In genomic region chr5:53242865-53243499, GRCm38 (mm10) we compare ENCODE assay signal across 25 mouse cellular contexts. TPM values are rescaled to one million over a fixed set of nuclear protein-coding genes. Genes with fewer than 3 reads are reported as not detected.
DNase-seq lines count a peak whose midpoint lies in the region; ATAC-seq and TF ChIP-seq lines count a peak whose summit lies in the region.
"Had no signal": no experiment of that assay in that cellular context is flagged by ENCODE, and none has a peak within 500 bp of the region (broad histone marks: within the 10 kb centered on the region; RNA-seq: fewer than 3 reads in every experiment).

No protein-coding gene starts in this region.

- peak; percentile 48 to 63 for DNase-seq in frontal cortex, postnatal 36 days (ENCODE audit: low spot score in 2 of 2)
- no peak for DNase-seq in frontal cortex, postnatal 10 days (ENCODE audit: low spot score in 2 of 2)
- DNase-seq in left cerebral cortex, adult 2 months (ENCODE audit: extremely low spot score in 1 of 2, low spot score in 2 of 2) = no peak
- no peak for DNase-seq in left cerebral cortex, adult 11 months (ENCODE audit: low spot score)
- DNase-seq in forebrain, postnatal 0 days = peak; percentile 68
- peak; percentile 45 for DNase-seq in right cerebral cortex, postnatal 25 days
- no peak for DNase-seq in spleen, postnatal 4 days (ENCODE audit: low spot score in 2 of 2)
- DNase-seq in kidney, adult 8-10 months = no peak
- DNase-seq: adrenal gland, adult 2 months; cerebellum, adult 18-20 months; cerebellum, postnatal 14 days; kidney, adult 11 months; kidney, postnatal 4 days; lung, postnatal 4 days; midbrain, embryonic 14.5 days; thymus, postnatal 14 days had no signal

- H3K4me2 ChIP-seq in forebrain, postnatal 0 days (ENCODE audit: low read depth) = no peak overlapping the region
- H3K4me2 ChIP-seq: embryonic facial prominence, embryonic 12.5 days; hindbrain, embryonic 13.5 days; limb, embryonic 15.5 days; lung, embryonic 15.5 days; neural tube, embryonic 12.5 days had no signal

- WGBS in forebrain, postnatal 0 days = 56% methylated on average over 7 of the region's 7 CpGs

- no peak for TF ChIP-seq CTCF in left cerebral cortex, adult 2 months (IDR thresholded peaks at IDR 0.05)
- TF ChIP-seq CTCF in forebrain, postnatal 0 days (IDR thresholded peaks at IDR 0.05; ENCODE audit: low read depth) = no peak

- no peak overlapping the region for H3K9ac ChIP-seq in forebrain, postnatal 0 days
- H3K9ac ChIP-seq: embryonic facial prominence, embryonic 12.5 days; hindbrain, embryonic 13.5 days; limb, embryonic 15.5 days; liver, embryonic 14.5 days; lung, embryonic 15.5 days; neural tube, embryonic 12.5 days had no signal

- ATAC-seq in forebrain, postnatal 0 days = peak; percentile 77

- no peak overlapping the region for H3K4me3 ChIP-seq in left cerebral cortex, adult 2 months
- no peak overlapping the region for H3K4me3 ChIP-seq in forebrain, postnatal 0 days (ENCODE audit: low read depth, low read length)
- H3K4me3 ChIP-seq: embryonic facial prominence, embryonic 12.5 days; hindbrain, embryonic 13.5 days; limb, embryonic 15.5 days; lung, embryonic 15.5 days; neural tube, embryonic 12.5 days had no signal

- H3K9me3 ChIP-seq in forebrain, postnatal 0 days (ENCODE audit: low read length) = no peaks in the 10 kb centered on the region
- H3K9me3 ChIP-seq: embryonic facial prominence, embryonic 12.5 days; hindbrain, embryonic 13.5 days; limb, embryonic 15.5 days; lung, embryonic 15.5 days; neural tube, embryonic 12.5 days had no signal

- H3K4me1 ChIP-seq in forebrain, postnatal 0 days (ENCODE audit: insufficient read depth) = no peaks in the 10 kb centered on the region
- H3K4me1 ChIP-seq: limb, embryonic 15.5 days had no signal

- H3K27ac ChIP-seq in left cerebral cortex, adult 2 months = peak overlapping the region; percentile 64
- H3K27ac ChIP-seq in forebrain, postnatal 0 days (ENCODE audit: low read depth, low read length) = peak overlapping the region; percentile 57
- H3K27ac ChIP-seq: embryonic facial prominence, embryonic 12.5 days; hindbrain, embryonic 13.5 days; limb, embryonic 15.5 days; liver, embryonic 14.5 days; lung, embryonic 15.5 days; neural tube, embryonic 12.5 days had no signal

- H3K27me3 ChIP-seq in forebrain, postnatal 0 days (ENCODE audit: insufficient read depth, low read length) = no peaks in the 10 kb centered on the region
- H3K27me3 ChIP-seq: embryonic facial prominence, embryonic 12.5 days; limb, embryonic 15.5 days; lung, embryonic 15.5 days; neural tube, embryonic 12.5 days had no signal

- intact Hi-C loops in left cerebral cortex, adult 2 months (cut with DNase I) = no loop called here

- no peaks in the 10 kb centered on the region for H3K36me3 ChIP-seq in forebrain, postnatal 0 days (ENCODE audit: insufficient read depth)
- H3K36me3 ChIP-seq: embryonic facial prominence, embryonic 12.5 days; hindbrain, embryonic 13.5 days; limb, embryonic 15.5 days; lung, embryonic 15.5 days; neural tube, embryonic 12.5 days had no signal

RNA-seq across cellular contexts. Expression of gene Smim20, which starts 23.9 kb away (rescaled TPM):
- 10 to 100 TPM; 36.4 to 39.7 TPM for total RNA-seq in left cerebral cortex, adult 2 months (2021)
- total RNA-seq in forebrain, postnatal 0 days (2014; rRNA removed) = 45.0 and 53.1 TPM in 2 replicates
- polyA plus RNA-seq in forebrain, postnatal 0 days (2015; fragmentation: Nextera tagmentation; extraction: Ambion mirVana) = 75.2 and 82.4 TPM in 2 replicates

RNA-seq across cellular contexts. Expression of gene Sel1l3, which starts 29.3 kb away (rescaled TPM):
- total RNA-seq in left cerebral cortex, adult 2 months (2021) = 10 to 100 TPM; 66.6 to 70.5 TPM
- 28.7 and 28.8 TPM in 2 replicates for total RNA-seq in forebrain, postnatal 0 days (2014; rRNA removed)
- polyA plus RNA-seq in forebrain, postnatal 0 days (2015; fragmentation: Nextera tagmentation; extraction: Ambion mirVana) = 5.7 and 6.2 TPM in 2 replicates
- total RNA-seq: megakaryocyte-erythroid progenitor cell, adult 5-6 weeks; MEL had no signal
- polyA plus RNA-seq: C2C12 had no signal

Comparison
In these comparisons a context has a peak if more than half of its experiments do, and no peak if none do; other contexts are left out.
1. DNase-seq: peak in frontal cortex, postnatal 36 days (2 of 2), forebrain, postnatal 0 days (single experiment) and right cerebral cortex, postnatal 25 days (single experiment); none in frontal cortex, postnatal 10 days (0 of 2), left cerebral cortex, adult 2 months (0 of 2), left cerebral cortex, adult 11 months (single experiment), spleen, postnatal 4 days (0 of 2) and kidney, adult 8-10 months (0 of 2).